Mouse (Mus musculus) stomach, embryonic 15.5 days (tissue): Measurements from ENCODE around the gene Cldnd2. TPM values are rescaled to one million over a fixed set of nuclear protein-coding genes. Genes with fewer than 3 reads are reported as not detected.

Experiments used
- ATAC-seq: fragments of 200-750 bp; cut with Nextera tagmentation; 2 replicates; pipeline ENCODE4 v1.8.0; 2017; ENCODE audit warnings: low read depth, moderate number of reproducible peaks, moderate TSS enrichment; ENCODE audit not compliant: insufficient read depth, low FRiP score
- H3K27ac ChIP-seq: fragments of 300-500 bp; sonication (generic); 2 replicates; pipeline ENCODE4 v1.5.1; 2015; ENCODE audit warnings: mild to moderate bottlenecking, inconsistent platforms
- H3K27me3 ChIP-seq: fragments of 300-500 bp; sonication (generic); replicated peaks from 2 replicates; pipeline ENCODE4 v1.6.1; 2015; ENCODE audit warnings: inconsistent platforms
- H3K36me3 ChIP-seq: fragments of 300-500 bp; sonication (generic); 2 replicates; pipeline ENCODE4 v1.6.1; 2015; ENCODE audit warnings: inconsistent platforms
- H3K4me1 ChIP-seq: fragments of 300-500 bp; sonication (generic); 2 replicates; pipeline ENCODE4 v1.6.1; 2015; ENCODE audit warnings: inconsistent platforms
- H3K4me2 ChIP-seq: fragments of 300-500 bp; sonication (generic); 2 replicates; pipeline ENCODE4 v1.6.1; 2015; ENCODE audit warnings: mild to moderate bottlenecking, inconsistent platforms
- H3K4me3 ChIP-seq: fragments of 300-500 bp; sonication (generic); replicated peaks from 2 replicates; pipeline ENCODE4 v1.5.1; 2015; ENCODE audit warnings: inconsistent platforms
- H3K9ac ChIP-seq: fragments of 300-500 bp; sonication (generic); 2 replicates; pipeline ENCODE4 v1.6.1; 2015; ENCODE audit warnings: inconsistent platforms
- H3K9me3 ChIP-seq: fragments of 300-500 bp; sonication (generic); 2 replicates; pipeline ENCODE4 v1.6.1; 2016; ENCODE audit warnings: inconsistent platforms
- WGBS: fragments of 180-500 bp; shearing (Covaris S2); methylation state at CpG from one replicate; pipeline ENCODE4 v1.1.7; 2015; 5-methylcytosine and 5-hydroxymethylcytosine counted together
- polyA plus RNA-seq: library from polyadenylated mRNA; unstranded; fragments of >200 nt; fragmentation: Nextera tagmentation; extraction: Ambion mirVana; gene quantifications from 2 replicates; pipeline ENCODE4 v1.2.1, GENCODE M21; 2015

Cldnd2 gene
- polyA plus RNA-seq, 1 experiment from 2014 or later, result not detected

DNA sequence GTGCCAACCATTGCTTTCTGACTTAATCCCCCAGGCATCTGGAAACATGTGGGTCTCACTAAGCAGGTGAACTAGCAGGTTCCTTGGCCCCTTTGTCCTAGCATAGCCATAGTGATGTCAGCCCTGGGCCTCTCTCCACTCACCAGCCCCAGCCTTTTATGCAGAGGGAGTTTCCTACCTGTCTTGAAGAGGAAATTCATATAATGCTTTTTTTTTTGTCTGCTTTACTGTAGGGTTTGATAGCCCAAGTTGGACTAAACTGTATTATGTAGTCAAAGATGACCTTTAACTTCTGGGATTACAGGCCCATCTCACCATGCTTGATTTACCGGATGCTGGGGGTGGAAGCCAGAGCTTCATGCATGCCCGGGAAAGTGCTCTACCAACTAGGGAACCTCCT lies 9.2 kb downstream of the Cldnd2 start:
- no peak overlapping the region for H3K27ac ChIP-seq
- no peaks in the 10 kb centered on the region for H3K9me3 ChIP-seq
- H3K4me3 ChIP-seq, result no peak overlapping the region
- H3K4me1 ChIP-seq, result 0 out of 2 replicates have a peak, but pooled peaks cover 4% of the 10 kb centered on the region
- H3K27me3 ChIP-seq, result no peaks in the 10 kb centered on the region
- H3K9ac ChIP-seq, result no peak overlapping the region
- ATAC-seq, result no peak
- 91% methylated on average over 2 of the region's 2 CpGs for WGBS
- peaks cover 9% of the 10 kb centered on the region; the same call in 1 of the 2 replicates for H3K36me3 ChIP-seq
- no peak overlapping the region for H3K4me2 ChIP-seq

DNA sequence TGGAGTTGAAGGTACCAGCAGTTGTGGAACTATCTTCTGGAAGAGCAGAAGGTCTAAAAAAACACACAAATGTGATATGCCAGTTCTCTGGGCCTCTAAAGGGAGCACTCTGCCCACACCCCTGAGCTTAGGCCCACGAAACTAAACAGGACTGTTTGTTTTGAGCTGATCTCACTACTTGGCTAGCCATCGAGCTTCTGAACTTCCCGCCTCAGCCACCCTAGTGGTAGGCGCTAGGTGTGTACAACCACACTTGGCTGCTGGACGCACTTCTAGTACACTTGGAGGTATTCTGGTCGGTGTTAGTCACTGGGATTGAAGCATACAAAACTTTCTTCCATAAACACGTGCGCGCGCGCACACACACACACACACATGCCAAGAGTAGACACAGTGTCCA lies 11.1 kb downstream of the Cldnd2 start:
- no peaks in the 10 kb centered on the region for H3K9me3 ChIP-seq
- no peaks in the 10 kb centered on the region for H3K27me3 ChIP-seq
- H3K27ac ChIP-seq, result no peak overlapping the region
- WGBS, result 91% methylated on average over 11 of the region's 11 CpGs
- no peak overlapping the region for H3K4me2 ChIP-seq
- H3K4me1 ChIP-seq, result no peaks in the 10 kb centered on the region
- H3K36me3 ChIP-seq, result peaks cover 20% of the 10 kb centered on the region; the same call in 1 of the 2 replicates
- ATAC-seq, result no peak
- H3K4me3 ChIP-seq, result no peak overlapping the region
- H3K9ac ChIP-seq, result no peak overlapping the region

DNA sequence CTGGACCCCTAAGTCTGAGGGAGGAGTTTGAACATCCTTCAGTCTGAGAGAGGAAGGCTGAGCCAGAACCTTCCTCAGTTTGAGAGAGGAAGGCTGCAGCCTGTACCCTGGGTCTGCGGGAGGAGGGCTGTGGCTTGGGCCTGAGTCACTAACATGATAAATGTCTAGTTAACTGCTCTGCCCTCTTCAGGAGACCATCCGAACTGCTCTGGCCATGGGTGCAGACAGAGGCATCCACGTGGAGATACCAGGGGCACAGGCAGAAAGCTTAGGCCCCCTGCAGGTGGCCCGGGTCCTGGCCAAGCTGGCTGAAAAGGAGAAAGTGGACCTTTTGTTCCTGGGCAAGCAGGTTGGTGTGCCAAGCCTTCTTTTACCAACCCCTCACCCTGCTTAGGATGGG lies 12.0 kb downstream of the Cldnd2 start:
- Histone ChIP-seq H3K9ac (no peak overlapping the region), H3K4me3 (no peak overlapping the region), H3K9me3 (no peaks in the 10 kb centered on the region), H3K27me3 (no peaks in the 10 kb centered on the region), H3K36me3 (peaks cover 28% of the 10 kb centered on the region; the same call in 1 of the 2 replicates), H3K4me2 (no peak overlapping the region), H3K27ac (no peak overlapping the region), H3K4me1 (no peaks in the 10 kb centered on the region)
- WGBS, result 30% methylated on average over 4 of the region's 4 CpGs
- no peak for ATAC-seq

DNA sequence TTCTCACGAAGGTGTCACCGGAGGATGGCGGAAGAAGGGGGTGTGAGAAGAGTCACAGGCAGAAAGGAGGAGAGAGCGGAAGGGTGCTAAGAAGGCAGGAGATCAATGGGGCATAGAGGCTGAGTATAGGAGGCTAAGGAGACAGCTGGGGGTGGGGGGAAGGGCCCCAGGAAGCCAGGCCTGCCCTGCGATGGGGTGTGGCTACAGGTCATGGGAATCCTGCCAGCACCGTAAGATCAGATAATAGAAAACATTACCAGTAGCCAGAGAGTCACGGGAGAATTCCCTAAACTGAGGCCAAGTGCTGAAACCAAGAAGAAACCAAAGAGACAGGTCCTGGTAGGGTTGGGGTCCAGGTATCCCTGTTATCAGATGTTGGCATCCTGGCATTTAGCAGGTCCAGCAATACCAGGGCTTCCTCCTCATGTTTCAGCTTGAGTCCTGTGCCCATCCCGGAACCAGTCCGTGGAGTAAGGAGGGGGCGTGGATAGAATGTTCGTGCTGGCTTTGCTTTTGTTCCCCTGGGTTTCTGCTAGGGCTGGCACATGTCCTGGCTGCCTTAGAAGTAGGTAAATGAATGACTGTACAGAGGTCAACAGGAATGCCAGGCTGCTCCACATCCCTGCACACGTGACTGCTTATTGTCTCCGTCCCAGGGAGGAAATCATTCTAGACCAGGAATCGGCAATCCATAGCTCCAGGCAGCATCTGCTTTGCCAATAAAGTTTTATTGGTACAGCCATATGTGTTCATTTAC lies 13.2 kb downstream of the Cldnd2 start:
- Histone ChIP-seq H3K36me3 (peaks cover 28% of the 10 kb centered on the region; the same call in 1 of the 2 replicates), H3K4me1 (no peaks in the 10 kb centered on the region), H3K27ac (no peak overlapping the region), H3K4me2 (no peak overlapping the region), H3K9ac (no peak overlapping the region), H3K27me3 (no peaks in the 10 kb centered on the region), H3K9me3 (no peaks in the 10 kb centered on the region), H3K4me3 (no peak overlapping the region)
- WGBS, result 79% methylated on average over 14 of the region's 14 CpGs
- no peak; the same call in 1 of the 2 replicates for ATAC-seq

DNA sequence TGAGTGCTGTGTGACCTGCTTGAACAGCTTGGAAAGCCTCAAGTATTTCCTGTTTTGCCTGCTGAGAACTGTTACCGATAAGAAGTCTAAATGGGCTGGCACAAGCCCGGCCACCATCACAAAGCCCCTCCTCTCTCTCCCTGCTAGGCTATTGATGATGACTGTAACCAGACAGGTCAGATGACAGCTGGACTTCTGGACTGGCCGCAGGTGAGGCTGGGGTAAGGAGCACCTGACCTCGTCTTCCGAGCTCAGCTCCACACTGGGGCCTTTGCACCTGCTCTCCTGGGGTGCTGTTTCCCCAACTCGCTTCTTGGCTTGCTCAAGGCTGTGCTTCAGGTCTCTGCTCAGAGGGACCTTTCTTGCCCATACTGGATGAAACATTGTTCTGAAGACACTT lies 13.8 kb downstream of the Cldnd2 start:
- Histone ChIP-seq H3K27me3 (no peaks in the 10 kb centered on the region), H3K27ac (no peak overlapping the region), H3K4me1 (no peaks in the 10 kb centered on the region), H3K4me2 (no peak overlapping the region), H3K4me3 (no peak overlapping the region), H3K9me3 (no peaks in the 10 kb centered on the region), H3K36me3 (peaks cover 28% of the 10 kb centered on the region; the same call in 1 of the 2 replicates), H3K9ac (no peak overlapping the region)
- ATAC-seq, result no peak
- 89% methylated on average over 6 of the region's 6 CpGs for WGBS

DNA sequence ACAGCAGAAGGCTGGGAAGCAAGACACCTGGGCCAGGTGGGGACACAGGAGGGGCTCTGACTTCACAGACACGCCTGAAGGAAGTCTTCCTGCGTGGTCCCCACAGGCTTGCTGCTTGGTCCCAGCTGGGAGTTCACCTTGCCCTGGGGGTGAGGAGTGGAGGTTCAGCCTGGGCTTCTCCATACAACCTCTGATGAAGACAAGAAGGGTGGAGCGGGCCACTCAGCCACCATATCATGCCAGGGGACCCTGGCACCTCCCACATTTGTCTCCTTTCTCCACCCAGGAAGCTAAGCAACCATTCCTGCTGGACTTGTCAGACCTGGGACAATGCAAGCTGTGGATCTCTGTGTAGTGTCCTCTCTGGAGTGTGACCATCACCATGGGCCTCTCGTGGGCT lies 22.3 kb downstream of the Cldnd2 start, which contains the start of gene Vsig10l:
Vsig10l (plus strand) TSS at position 301 of the 400 bp plus-strand sequence.
- H3K4me3 ChIP-seq, result no peak within 1 kb of the TSS

DNA sequence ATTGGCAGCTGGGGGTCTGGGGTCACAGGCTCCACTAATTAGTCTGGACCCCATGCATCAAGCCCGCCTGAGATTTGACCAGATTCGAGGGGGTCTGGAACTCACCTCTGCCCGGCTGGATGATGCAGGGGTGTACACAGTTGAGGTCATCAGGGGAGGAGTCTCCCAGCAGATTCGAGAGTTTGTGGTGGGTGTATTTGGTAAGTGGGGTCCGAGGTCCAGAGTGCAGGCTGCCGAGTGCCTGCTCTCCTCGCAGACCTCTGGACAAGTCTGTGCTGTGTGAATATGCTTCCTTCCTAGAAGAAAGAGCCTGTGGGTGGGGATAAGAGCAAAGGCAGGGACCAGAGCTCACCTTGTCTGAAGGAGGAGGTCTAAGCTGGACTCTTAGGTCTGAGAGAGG lies 23.4 kb downstream of the Cldnd2 start:
- Histone ChIP-seq H3K27ac (no peak overlapping the region), H3K4me1 (peaks cover 10% of the 10 kb centered on the region; the same call in 1 of the 2 replicates), H3K27me3 (no peaks in the 10 kb centered on the region; the same call in 1 of the 2 replicates), H3K9ac (no peak overlapping the region), H3K36me3 (no peaks in the 10 kb centered on the region), H3K4me3 (no peak overlapping the region), H3K9me3 (no peaks in the 10 kb centered on the region), H3K4me2 (no peak overlapping the region)
- WGBS, result 77% methylated on average over 7 of the region's 7 CpGs
- no peak for ATAC-seq

More for the DNA sequence above, 22.3 kb downstream of the Cldnd2 start, which contains the start of gene Vsig10l:
- Histone ChIP-seq H3K9me3 (no peaks in the 10 kb centered on the region), H3K27me3 (no peaks in the 10 kb centered on the region; the same call in 1 of the 2 replicates), H3K4me2 (no peak within 1 kb of the TSS), H3K27ac (no peak within 1 kb of the TSS), H3K4me1 (peaks cover 10% of the 10 kb centered on the region; the same call in 1 of the 2 replicates), H3K36me3 (no peaks in the 10 kb centered on the region), H3K9ac (no peak within 1 kb of the TSS)
- WGBS, result 59% methylated on average over 4 of the region's 4 CpGs
- no peak for ATAC-seq

DNA sequence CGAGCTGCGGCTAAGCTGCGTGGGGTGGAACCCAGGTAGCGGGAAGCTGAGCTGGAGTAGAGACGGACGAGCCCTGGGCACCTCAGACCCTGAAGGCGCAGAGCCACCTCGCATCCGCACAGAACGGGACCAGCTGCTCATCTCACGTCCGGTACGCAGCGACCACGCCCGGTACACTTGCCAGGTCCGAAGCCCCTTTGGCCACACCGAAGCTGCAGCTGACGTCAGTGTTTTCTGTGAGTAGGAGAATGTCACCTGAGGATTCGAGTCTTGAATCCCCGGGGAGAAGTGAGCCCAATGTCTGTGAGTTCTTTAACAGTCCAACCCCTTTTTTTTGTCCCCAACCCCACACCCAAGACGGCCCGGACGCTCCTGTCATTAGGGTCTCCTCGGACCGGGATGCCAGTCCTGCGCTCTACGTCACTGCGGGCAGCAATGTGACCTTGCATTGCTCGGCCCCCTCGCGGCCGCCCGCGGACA lies 24.3 kb downstream of the Cldnd2 start:
- Histone ChIP-seq H3K27ac (no peak overlapping the region), H3K4me3 (peak overlapping the region; percentile 47), H3K4me2 (peak overlapping the region; percentile 85), H3K9ac (0 out of 2 replicates have a peak overlapping the region, but pooled peaks have one; percentile 14), H3K27me3 (no peaks in the 10 kb centered on the region; the same call in 1 of the 2 replicates), H3K4me1 (peaks cover 10% of the 10 kb centered on the region; the same call in 1 of the 2 replicates), H3K36me3 (no peaks in the 10 kb centered on the region), H3K9me3 (no peaks in the 10 kb centered on the region)
- no peak for ATAC-seq
- WGBS, result 6% methylated on average over 35 of the region's 35 CpGs

DNA sequence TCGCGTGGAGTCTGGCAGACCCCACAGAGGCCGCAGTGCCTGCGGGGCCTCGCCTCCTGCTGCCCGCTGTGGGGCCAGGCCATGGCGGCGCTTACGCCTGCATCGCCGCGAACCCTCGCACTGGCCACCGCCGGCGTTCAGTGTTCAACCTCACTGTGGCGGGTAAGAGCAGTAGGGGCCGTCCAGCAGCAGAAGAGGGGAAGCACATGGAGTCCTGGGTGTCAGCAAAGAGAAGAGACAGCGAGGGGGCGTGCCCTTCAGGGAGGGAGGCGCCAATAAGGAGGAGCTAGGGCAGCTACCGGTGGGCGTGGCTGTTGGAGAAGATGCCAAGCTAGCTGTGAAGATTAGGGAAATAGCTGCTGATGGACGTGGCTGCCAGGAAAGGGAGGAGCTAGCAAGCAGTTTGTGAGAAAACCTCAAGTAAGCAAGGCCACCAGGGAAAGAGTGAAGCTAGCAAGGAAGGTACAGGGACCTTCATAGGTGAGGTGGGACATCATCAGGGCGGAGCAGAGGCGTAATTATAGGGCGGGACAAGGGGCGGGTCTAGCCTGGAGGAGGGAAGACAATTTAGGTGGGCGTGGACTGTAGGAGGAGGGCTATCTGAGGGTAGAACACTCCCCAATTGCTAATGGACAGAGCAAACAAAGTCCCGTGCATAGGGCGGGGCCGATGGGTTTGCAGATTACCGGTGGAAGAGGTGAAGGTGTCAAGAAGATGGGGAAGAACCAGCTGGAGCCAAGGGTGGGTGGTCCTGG lies 24.9 kb downstream of the Cldnd2 start:
- Histone ChIP-seq H3K27ac (peak overlapping the region; percentile 40; the same call in 1 of the 2 replicates), H3K36me3 (no peaks in the 10 kb centered on the region), H3K9ac (0 out of 2 replicates have a peak overlapping the region, but pooled peaks have one; percentile 14), H3K27me3 (no peaks in the 10 kb centered on the region; the same call in 1 of the 2 replicates), H3K4me1 (peaks cover 10% of the 10 kb centered on the region; the same call in 1 of the 2 replicates), H3K9me3 (no peaks in the 10 kb centered on the region), H3K4me2 (peak overlapping the region; percentile 85), H3K4me3 (peak overlapping the region; percentile 47)
- under 1% methylated on average over 33 of the region's 33 CpGs for WGBS
- peak; percentile 89 for ATAC-seq

DNA sequence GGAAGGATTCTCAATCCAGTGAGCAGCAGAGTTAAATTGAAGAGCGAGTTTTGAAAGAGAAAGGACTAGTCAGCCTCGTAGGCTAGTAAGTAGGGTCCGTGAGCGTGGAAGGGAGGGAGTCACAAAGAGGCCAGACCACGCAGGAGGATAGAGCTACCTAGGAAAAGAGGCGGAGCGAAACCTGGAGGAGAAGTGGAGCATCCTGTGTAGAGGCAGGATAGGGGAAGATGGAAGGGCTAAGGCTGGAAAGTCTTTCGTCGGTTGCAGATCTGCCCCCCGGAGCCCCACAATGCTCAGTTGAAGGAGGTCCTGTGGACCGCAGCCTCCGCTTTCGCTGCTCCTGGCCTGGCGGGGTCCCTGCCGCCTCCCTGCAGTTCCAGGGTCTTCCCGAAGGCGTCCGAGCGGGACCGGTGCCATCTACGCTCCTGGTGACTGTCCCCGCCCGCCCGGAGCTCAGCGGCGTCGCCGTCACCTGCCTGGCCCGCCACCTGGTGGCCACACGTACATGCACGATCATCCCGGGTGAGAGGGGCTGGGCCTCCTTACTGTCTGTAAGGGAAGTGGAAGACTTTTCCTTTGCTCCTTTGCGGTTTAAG lies 25.6 kb downstream of the Cldnd2 start:
- ATAC-seq, result peak; percentile 57
- WGBS, result under 1% methylated on average over 33 of the region's 33 CpGs
- H3K36me3 ChIP-seq, result no peaks in the 10 kb centered on the region
- peak overlapping the region; percentile 40; the same call in 1 of the 2 replicates for H3K27ac ChIP-seq
- peak overlapping the region; percentile 44; the same call in 1 of the 2 replicates for H3K9ac ChIP-seq
- no peaks in the 10 kb centered on the region; the same call in 1 of the 2 replicates for H3K27me3 ChIP-seq
- peak overlapping the region; percentile 85 for H3K4me2 ChIP-seq
- H3K4me1 ChIP-seq, result peaks cover 10% of the 10 kb centered on the region; the same call in 1 of the 2 replicates
- H3K9me3 ChIP-seq, result no peaks in the 10 kb centered on the region
- peak overlapping the region; percentile 47 for H3K4me3 ChIP-seq

DNA sequence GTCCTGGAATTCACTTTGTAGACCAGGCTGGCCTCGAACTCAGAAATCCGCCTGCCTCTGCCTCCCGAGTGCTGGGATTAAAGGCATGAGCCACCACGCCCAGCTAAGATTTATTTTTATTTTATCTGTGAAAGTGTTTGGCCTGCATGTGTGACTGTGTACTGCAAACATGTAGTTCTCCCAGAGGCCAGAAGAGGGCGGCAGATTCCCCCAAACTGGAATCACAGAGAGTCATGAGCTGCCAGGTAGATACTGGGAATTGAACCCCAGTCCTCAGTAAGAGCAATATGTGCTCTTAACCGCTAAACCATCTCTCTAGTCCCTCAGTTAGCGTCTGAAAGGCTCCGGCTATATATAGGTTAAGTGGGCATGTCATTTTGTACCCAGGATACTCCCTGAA lies 29.8 kb downstream of the Cldnd2 start:
- Histone ChIP-seq H3K4me1 (0 out of 2 replicates have a peak, but pooled peaks cover 7% of the 10 kb centered on the region), H3K9ac (no peak overlapping the region), H3K4me3 (no peak overlapping the region), H3K9me3 (no peaks in the 10 kb centered on the region), H3K27ac (no peak overlapping the region), H3K36me3 (no peaks in the 10 kb centered on the region), H3K4me2 (no peak overlapping the region), H3K27me3 (peaks cover 4% of the 10 kb centered on the region; the same call in 1 of the 2 replicates)
- ATAC-seq, result no peak
- WGBS, result 44% methylated on average over 8 of the region's 8 CpGs
